Mouse (Mus musculus) neural tube, embryonic 12.5 days (tissue): ENCODE results near the gene Tbc1d8. TPM values are rescaled to one million over a fixed set of nuclear protein-coding genes. Genes with fewer than 3 reads are reported as not detected.

ENCODE experiments used
- ATAC-seq: fragments of 200-750 bp; cut with Nextera tagmentation; 2 replicates; pipeline ENCODE4 v1.8.0; 2017; ENCODE audit warnings: low read depth, mild to moderate bottlenecking, moderate TSS enrichment, moderate library complexity; ENCODE audit not compliant: low FRiP score
- H3K27ac ChIP-seq: fragments of 300-500 bp; sonication (generic); 2 replicates; pipeline ENCODE4 v1.5.1; 2016
- H3K27me3 ChIP-seq: fragments of 300-500 bp; sonication (generic); replicated peaks from 2 replicates; pipeline ENCODE4 v1.6.1; 2016; ENCODE audit warnings: mild to moderate bottlenecking
- H3K36me3 ChIP-seq: fragments of 300-500 bp; sonication (generic); 2 replicates; pipeline ENCODE4 v1.6.1; 2016; ENCODE audit warnings: mild to moderate bottlenecking
- H3K4me1 ChIP-seq: fragments of 300-500 bp; sonication (generic); 2 replicates; pipeline ENCODE4 v1.6.1; 2016
- H3K4me2 ChIP-seq: fragments of 300-500 bp; sonication (generic); replicated peaks from 2 replicates; pipeline ENCODE4 v1.6.1; 2016; ENCODE audit warnings: mild to moderate bottlenecking
- H3K4me3 ChIP-seq: fragments of 300-500 bp; sonication (generic); 2 replicates; pipeline ENCODE4 v1.5.1; 2016
- H3K9ac ChIP-seq: fragments of 300-500 bp; sonication (generic); 2 replicates; pipeline ENCODE4 v1.6.1; 2016; ENCODE audit warnings: mild to moderate bottlenecking
- H3K9me3 ChIP-seq: fragments of 300-500 bp; sonication (generic); 2 replicates; pipeline ENCODE4 v1.6.1; 2016; ENCODE audit warnings: mild to moderate bottlenecking
- WGBS: fragments of 180-500 bp; shearing (Covaris S2); methylation state at CpG from one replicate; pipeline ENCODE4 v1.1.7; 2016; 5-methylcytosine and 5-hydroxymethylcytosine counted together
- polyA plus RNA-seq: library from polyadenylated mRNA; unstranded; fragments of >200 nt; fragmentation: Nextera tagmentation; extraction: Ambion mirVana; gene quantifications from 2 replicates; pipeline ENCODE4 v1.2.1, GENCODE M21; 2016

Tbc1d8 gene
- polyA plus RNA-seq, 1 experiment from 2014 or later, result 9.5 TPM

DNA sequence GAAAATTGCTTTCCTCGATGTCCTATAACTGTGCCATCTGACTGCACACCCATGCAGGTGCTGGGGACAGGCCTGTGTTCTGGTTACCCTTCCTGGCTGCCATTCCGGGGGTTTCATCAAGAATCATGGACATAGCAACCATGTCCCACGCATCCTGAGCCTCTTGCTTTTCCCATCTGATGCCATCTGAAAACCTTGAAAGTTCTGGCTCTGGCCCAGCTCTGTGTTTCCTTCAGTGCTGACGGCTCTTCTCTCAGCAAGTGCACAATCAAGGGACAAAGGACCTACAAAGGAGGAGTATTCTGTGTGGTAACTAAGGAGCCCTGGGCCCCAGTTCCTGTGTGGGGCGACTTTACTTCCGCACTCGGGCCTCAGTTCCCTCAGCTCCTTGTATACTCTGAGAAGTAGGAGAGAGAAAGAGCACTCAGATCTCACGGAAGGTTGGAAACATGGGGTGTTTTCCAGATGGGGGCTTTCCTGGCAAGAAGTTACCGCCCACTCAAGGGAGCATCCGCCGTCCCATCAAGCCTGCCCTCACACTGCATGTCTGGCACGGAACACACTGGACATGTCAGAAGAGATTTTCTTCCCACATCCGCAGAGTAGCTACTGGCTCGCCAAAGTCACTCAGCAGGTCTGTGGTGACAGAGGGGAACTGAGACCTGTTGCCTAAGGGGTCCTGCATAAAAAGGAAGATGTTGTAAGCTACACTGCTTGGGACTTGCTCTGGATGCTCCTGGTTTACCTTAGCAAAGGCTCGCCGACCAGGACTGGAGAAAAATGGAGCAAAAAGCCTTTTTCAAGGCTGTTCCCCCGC is 24.5 kb upstream of the Tbc1d8 start:
- no peak for ATAC-seq
- H3K27ac ChIP-seq, result no peak overlapping the region
- no peaks in the 10 kb centered on the region for H3K4me1 ChIP-seq
- H3K4me3 ChIP-seq, result no peak overlapping the region
- no peak overlapping the region for H3K4me2 ChIP-seq
- H3K36me3 ChIP-seq, result no peaks in the 10 kb centered on the region
- no peaks in the 10 kb centered on the region for H3K9me3 ChIP-seq
- WGBS, result 88% methylated on average over 17 of the region's 17 CpGs
- H3K9ac ChIP-seq, result no peak overlapping the region
- no peaks in the 10 kb centered on the region for H3K27me3 ChIP-seq

DNA sequence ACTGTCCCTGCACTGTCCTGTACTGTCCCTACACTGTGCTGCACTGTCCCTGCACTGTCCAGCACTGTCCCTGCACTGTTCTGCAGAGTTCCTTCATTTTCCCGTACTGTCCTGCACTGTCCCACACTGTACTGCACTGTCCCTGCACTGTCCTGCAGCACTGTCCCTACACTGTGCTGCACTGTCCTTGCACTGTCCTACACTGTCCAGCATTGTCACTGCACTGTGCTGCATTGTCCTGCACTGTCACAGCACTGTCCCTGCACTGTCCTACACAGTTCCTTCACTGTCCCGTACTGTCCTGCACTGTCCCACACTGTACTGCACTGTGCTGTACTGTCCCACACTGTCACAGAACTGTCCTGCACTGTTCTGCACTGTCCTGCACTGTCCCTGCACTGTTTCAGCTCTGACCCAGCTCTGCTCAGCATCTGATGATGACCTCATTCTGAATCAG is 21.0 kb upstream of the Tbc1d8 start:
- ATAC-seq, result no peak
- no peak overlapping the region for H3K4me2 ChIP-seq
- no peaks in the 10 kb centered on the region for H3K27me3 ChIP-seq
- H3K36me3 ChIP-seq, result no peaks in the 10 kb centered on the region
- no peak overlapping the region for H3K4me3 ChIP-seq
- no peak overlapping the region for H3K27ac ChIP-seq
- 87% methylated on average over 2 of the region's 2 CpGs for WGBS
- H3K9ac ChIP-seq, result no peak overlapping the region
- H3K9me3 ChIP-seq, result 0 out of 2 replicates have a peak, but pooled peaks cover 8% of the 10 kb centered on the region
- H3K4me1 ChIP-seq, result no peaks in the 10 kb centered on the region

DNA sequence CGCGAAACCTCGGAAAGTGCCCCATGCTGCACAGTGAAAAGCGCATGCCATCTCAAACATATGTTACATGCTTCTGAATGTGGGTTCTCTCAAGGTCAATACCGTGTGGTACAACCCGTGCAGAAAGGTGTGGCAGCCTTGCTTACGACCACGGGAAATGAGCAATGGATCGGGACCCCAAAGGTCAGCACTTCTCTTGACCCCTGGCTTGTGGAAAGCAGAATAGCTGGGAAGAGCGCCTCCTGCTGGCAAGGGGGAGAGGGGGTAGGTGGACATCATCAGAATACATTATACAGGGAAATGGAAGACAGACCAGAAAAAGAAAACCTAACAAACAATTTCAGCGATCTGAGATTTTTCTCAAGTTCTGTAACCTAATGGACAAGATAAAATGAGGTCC is 19.2 kb upstream of the Tbc1d8 start:
- Histone ChIP-seq H3K27ac (no peak overlapping the region), H3K4me1 (no peaks in the 10 kb centered on the region), H3K27me3 (no peaks in the 10 kb centered on the region), H3K9me3 (0 out of 2 replicates have a peak, but pooled peaks cover 8% of the 10 kb centered on the region), H3K4me3 (no peak overlapping the region), H3K9ac (no peak overlapping the region), H3K4me2 (no peak overlapping the region), H3K36me3 (no peaks in the 10 kb centered on the region)
- no peak for ATAC-seq
- 87% methylated on average over 11 of the region's 11 CpGs for WGBS

DNA sequence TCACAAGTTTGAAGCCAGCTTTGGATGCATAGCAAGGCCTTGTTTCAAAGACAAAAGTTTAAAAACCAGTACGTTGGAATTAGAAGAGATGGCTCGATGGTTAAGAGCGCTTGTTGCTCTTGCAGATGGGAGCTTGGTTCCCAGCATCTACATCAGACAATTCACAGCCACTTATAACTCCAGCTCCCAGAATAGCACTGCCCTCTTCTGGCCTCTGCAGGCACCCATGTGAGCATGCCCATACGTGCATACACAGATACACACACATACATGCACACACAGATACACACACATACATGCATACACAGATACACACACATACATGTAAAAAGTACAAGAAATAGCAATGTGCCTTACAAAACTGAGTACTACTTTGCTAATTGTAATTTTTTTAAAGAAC is 18.4 kb upstream of the Tbc1d8 start:
- no peak overlapping the region for H3K27ac ChIP-seq
- H3K9me3 ChIP-seq, result 0 out of 2 replicates have a peak, but pooled peaks cover 8% of the 10 kb centered on the region
- no peaks in the 10 kb centered on the region for H3K4me1 ChIP-seq
- H3K4me2 ChIP-seq, result no peak overlapping the region
- H3K36me3 ChIP-seq, result no peaks in the 10 kb centered on the region
- H3K9ac ChIP-seq, result no peak overlapping the region
- no peak for ATAC-seq
- WGBS, result 89% methylated on average over 4 of the region's 4 CpGs
- no peak overlapping the region for H3K4me3 ChIP-seq
- H3K27me3 ChIP-seq, result no peaks in the 10 kb centered on the region

DNA sequence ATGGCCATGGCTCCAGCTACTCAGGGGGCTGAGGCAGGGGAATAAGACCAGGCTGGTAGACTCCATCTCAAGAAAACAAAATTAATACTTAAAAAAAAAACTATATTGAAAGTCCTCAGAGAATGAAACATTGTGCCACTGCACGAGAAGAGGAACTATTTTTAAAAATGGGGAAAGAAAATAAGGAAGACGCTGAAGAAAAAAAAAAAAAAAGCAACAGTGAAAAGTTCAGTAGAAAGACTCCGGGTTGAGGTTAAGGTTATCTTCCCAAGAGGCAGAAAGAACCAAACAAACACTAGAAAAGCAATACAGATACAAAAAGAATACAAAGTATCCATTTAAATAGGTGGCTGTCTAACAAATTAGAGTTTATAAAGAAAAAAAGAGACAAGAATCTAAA is 15.1 kb upstream of the Tbc1d8 start:
- H3K4me1 ChIP-seq, result no peaks in the 10 kb centered on the region
- H3K4me3 ChIP-seq, result no peak overlapping the region
- no peak for ATAC-seq
- H3K27me3 ChIP-seq, result no peaks in the 10 kb centered on the region
- no peak overlapping the region for H3K4me2 ChIP-seq
- no peak overlapping the region for H3K27ac ChIP-seq
- 75% methylated on average over 3 of the region's 3 CpGs for WGBS
- H3K9me3 ChIP-seq, result 0 out of 2 replicates have a peak, but pooled peaks cover 8% of the 10 kb centered on the region
- no peak overlapping the region for H3K9ac ChIP-seq
- H3K36me3 ChIP-seq, result no peaks in the 10 kb centered on the region

DNA sequence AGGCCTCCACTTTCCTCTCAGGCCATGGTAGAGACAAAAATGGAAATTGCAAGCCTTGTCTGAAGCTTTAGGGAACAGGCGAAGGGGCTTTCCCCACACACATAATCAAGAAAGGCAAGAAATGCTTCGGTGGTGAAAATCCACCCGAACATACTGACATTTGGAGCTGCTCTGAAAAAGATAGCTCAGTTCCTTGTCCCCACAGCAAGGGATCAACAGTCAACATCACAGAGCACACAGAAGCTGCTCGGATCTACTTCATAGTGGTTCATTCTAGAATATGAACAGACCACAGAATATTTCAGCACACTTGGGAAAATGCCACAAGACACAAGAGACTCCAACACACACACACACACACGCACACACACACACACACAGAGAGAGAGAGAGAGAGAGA is 14.6 kb upstream of the Tbc1d8 start:
- Histone ChIP-seq H3K27ac (no peak overlapping the region), H3K4me1 (no peaks in the 10 kb centered on the region), H3K27me3 (no peaks in the 10 kb centered on the region), H3K36me3 (no peaks in the 10 kb centered on the region), H3K9me3 (0 out of 2 replicates have a peak, but pooled peaks cover 8% of the 10 kb centered on the region), H3K9ac (no peak overlapping the region), H3K4me2 (no peak overlapping the region), H3K4me3 (no peak overlapping the region)
- no peak for ATAC-seq
- 96% methylated on average over 5 of the region's 5 CpGs for WGBS

DNA sequence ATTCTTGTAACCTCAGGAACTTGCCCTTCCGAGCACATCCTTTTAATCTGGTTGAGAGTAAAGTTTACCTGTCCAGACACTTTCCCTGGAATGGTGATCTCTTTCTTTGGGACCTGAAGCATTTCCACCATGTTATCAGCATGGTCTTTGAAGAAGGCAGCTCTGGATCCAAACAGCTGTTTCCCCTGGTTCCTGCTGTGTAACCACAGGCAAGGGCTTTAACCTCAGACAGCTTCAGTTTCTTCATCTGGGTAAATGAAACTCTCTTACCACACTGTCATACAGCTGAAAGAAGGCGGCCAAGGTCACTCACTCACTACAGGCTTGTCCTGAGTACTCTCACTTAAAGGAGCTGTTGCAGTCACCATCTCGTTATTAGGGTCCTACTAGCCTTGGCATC is 8.8 kb upstream of the Tbc1d8 start:
- Histone ChIP-seq H3K4me1 (peaks cover 2% of the 10 kb centered on the region; the same call in 1 of the 2 replicates), H3K27me3 (no peaks in the 10 kb centered on the region), H3K36me3 (no peaks in the 10 kb centered on the region), H3K4me3 (no peak overlapping the region), H3K9ac (no peak overlapping the region), H3K9me3 (no peaks in the 10 kb centered on the region), H3K4me2 (no peak overlapping the region), H3K27ac (no peak overlapping the region)
- ATAC-seq, result no peak
- WGBS, result 83% methylated on average over 3 of the region's 3 CpGs

DNA sequence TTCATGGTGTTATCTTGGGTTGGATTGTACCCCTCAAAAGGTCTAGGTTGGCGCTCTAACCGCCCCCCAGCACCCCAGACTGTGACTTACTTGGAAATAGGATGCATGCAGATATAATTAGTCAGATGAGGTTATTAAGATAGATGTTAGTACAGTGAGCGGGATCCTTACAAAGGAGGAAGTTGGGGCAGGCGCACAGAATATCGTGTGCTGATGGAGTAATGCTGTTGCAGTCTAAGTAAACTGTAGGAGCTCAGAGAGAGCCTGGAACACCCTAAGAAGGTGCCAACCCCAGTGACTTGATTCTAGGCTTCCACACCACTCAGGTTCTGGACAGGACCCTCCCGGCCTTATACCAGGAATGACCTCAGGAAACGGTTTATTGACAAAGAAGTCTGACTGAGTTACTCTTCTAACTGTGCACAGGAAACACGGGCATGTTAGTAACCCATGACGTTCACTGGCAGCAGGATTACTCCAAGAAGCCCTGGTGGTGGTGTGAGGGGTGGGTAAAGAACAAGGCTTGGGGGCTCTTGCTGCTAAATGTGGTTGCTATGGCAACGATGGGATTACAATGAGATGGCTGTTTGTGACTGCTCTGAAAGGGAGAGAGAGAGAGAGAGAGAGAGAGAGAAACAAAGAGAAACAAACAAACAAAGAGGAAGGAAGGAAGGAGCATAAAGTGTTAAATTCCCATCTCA is 3.7 kb upstream of the Tbc1d8 start:
- Histone ChIP-seq H3K9ac (no peak overlapping the region), H3K27me3 (peaks cover 1% of the 10 kb centered on the region; the same call in 1 of the 2 replicates), H3K27ac (no peak overlapping the region), H3K4me1 (peaks cover 11% of the 10 kb centered on the region), H3K9me3 (no peaks in the 10 kb centered on the region), H3K4me3 (no peak overlapping the region), H3K36me3 (no peaks in the 10 kb centered on the region), H3K4me2 (no peak overlapping the region)
- ATAC-seq, result no peak
- WGBS, result 61% methylated on average over 10 of the region's 10 CpGs

DNA sequence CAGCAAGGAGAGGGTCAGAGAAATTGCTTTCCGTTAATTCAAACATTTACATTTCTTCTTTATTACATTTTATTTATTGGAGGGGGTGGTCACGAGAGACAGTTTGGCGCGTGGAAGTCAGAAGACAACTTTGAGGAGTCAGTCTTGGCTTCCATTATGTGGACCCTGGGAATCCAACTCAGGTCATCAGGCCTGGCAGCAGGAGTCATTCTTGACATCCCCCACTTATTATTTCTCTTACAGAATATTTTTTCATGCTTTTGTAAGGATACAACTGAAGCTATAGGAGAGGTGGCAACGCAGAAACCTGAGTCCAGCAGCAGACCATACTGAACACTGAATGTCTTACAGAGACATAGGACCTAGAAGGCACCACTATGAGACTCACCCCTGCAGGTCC is 699 bp upstream of the Tbc1d8 start:
- no peak for ATAC-seq
- Histone ChIP-seq H3K9ac (no peak overlapping the region), H3K4me1 (peaks cover 15% of the 10 kb centered on the region), H3K27ac (no peak overlapping the region), H3K36me3 (no peaks in the 10 kb centered on the region), H3K4me3 (no peak overlapping the region), H3K9me3 (no peaks in the 10 kb centered on the region), H3K4me2 (no peak overlapping the region; the same call in 1 of the 2 replicates), H3K27me3 (peaks cover 9% of the 10 kb centered on the region; the same call in 1 of the 2 replicates)
- WGBS, result 69% methylated on average over 5 of the region's 5 CpGs

DNA sequence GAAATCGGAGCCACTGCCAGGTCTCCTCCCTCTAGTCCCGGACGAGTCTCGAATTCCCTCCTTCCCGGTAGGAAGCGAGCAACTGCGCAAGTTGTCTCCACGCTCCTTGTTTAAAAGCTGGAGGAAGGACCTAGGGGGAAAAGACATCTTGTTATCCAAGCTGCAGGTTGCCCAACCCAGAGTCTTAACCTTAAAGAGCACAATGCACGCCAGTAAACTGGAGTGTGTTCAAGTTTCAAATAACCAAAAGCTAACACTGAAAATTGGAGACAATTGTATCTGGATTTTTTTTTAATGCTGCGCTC is 293 bp upstream of the Tbc1d8 start:
- Histone ChIP-seq H3K4me1 (peaks cover 15% of the 10 kb centered on the region), H3K27ac (no peak overlapping the region), H3K36me3 (no peaks in the 10 kb centered on the region), H3K4me2 (peak overlapping the region; percentile 97), H3K9me3 (no peaks in the 10 kb centered on the region), H3K9ac (no peak overlapping the region), H3K4me3 (peak overlapping the region; percentile 67), H3K27me3 (peaks cover 9% of the 10 kb centered on the region; the same call in 1 of the 2 replicates)
- WGBS, result 6% methylated on average over 10 of the region's 10 CpGs
- ATAC-seq, result no peak

DNA sequence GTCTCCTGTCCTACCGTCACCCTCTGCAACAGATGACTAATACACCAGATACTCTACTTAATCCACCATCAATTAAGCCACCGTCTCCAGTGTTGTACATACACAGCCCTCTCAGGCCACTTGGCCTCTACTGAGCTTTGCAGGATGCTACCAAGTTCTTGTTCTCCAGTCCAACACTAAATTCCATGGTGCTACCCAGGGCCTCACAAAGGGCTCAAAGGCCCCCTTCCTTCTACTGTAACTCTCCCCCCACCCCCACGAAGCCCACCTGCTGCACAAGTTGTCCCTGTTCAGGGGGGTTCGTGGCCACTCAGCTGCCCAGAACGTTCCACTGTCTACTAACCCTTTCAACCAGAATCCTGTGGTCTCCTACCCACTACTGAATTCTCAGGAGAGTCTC is 1.5 kb downstream of the Tbc1d8 start:
- H3K4me2 ChIP-seq, result peak overlapping the region; percentile 97
- H3K4me3 ChIP-seq, result no peak overlapping the region
- WGBS, result 81% methylated on average over 5 of the region's 5 CpGs
- H3K27ac ChIP-seq, result no peak overlapping the region
- H3K4me1 ChIP-seq, result peaks cover 11% of the 10 kb centered on the region
- H3K9me3 ChIP-seq, result no peaks in the 10 kb centered on the region
- H3K27me3 ChIP-seq, result peaks cover 9% of the 10 kb centered on the region; the same call in 1 of the 2 replicates
- ATAC-seq, result no peak
- no peaks in the 10 kb centered on the region for H3K36me3 ChIP-seq
- H3K9ac ChIP-seq, result no peak overlapping the region

DNA sequence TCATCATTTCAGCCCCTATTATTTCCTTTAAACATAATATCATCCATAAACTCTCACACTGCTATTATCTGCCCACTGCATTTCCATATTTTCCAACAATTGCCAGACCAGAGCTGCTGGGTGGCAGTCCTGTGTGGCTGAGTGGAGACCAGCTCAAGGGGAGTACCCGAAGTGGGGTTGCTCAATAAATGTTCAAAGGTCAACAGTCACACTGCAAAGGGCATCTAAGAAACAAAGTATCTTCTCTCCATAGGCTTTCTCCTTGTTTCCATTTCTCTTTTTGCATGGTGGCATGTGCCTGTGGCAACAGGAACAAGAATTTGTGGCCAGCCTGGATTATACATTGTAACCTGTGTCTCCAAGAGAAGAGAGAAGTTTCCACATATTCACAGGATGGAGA is 2.2 kb downstream of the Tbc1d8 start:
- no peak for ATAC-seq
- H3K36me3 ChIP-seq, result no peaks in the 10 kb centered on the region
- H3K9me3 ChIP-seq, result no peaks in the 10 kb centered on the region
- H3K9ac ChIP-seq, result no peak overlapping the region
- peaks cover 11% of the 10 kb centered on the region for H3K4me1 ChIP-seq
- H3K4me3 ChIP-seq, result no peak overlapping the region
- peaks cover 9% of the 10 kb centered on the region; the same call in 1 of the 2 replicates for H3K27me3 ChIP-seq
- no peak overlapping the region for H3K4me2 ChIP-seq
- H3K27ac ChIP-seq, result no peak overlapping the region
- whole genome bisulfite sequencing, result 83% methylated on average over 1 of the region's 1 CpGs
